ENCODE assay signal across 20 mouse cellular contexts in the genomic region with DNA sequence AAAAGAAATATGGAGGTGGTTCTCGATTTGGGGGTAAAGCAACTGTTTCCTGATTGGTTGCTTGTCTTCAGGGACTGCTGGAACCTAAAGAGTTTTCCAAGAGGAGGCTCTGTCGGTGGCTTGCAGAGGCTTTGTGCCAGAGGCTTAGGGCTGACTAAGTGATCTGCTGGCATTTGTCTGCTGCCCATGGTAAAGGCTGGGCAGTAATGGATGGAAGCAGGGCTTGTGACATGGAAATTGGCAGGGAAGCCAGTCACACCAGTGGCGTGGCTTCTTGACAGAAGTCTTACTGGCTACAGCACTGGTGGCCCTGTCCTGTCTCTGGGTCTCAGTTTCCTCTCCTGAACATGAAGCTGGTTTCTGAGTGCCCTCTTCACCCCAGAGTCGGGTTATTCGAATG.
"Had no signal": no experiment of that assay in that cellular context is flagged by ENCODE, and none has a peak within 500 bp of the region (broad histone marks: within the 10 kb centered on the region; RNA-seq: fewer than 3 reads in every experiment).

No protein-coding gene starts in this region.

- H3K9ac ChIP-seq: lung, embryonic 14.5 days; midbrain, embryonic 12.5 days; neural tube, embryonic 13.5 days; neural tube, embryonic 15.5 days; stomach, embryonic 15.5 days had no signal

- H3K27ac ChIP-seq: midbrain, embryonic 10.5 days; midbrain, embryonic 12.5 days; neural tube, embryonic 13.5 days; neural tube, embryonic 15.5 days had no signal

- H3K4me2 ChIP-seq: lung, embryonic 14.5 days; midbrain, embryonic 12.5 days; neural tube, embryonic 13.5 days; neural tube, embryonic 15.5 days; stomach, embryonic 15.5 days had no signal

- H3K9me3 ChIP-seq: midbrain, embryonic 10.5 days; midbrain, embryonic 12.5 days; neural tube, embryonic 13.5 days; neural tube, embryonic 15.5 days; stomach, embryonic 15.5 days had no signal

- H3K27me3 ChIP-seq: neural tube, embryonic 13.5 days; neural tube, embryonic 15.5 days; stomach, embryonic 15.5 days had no signal

- ATAC-seq: midbrain, embryonic 16.5 days had no signal

- H3K4me3 ChIP-seq: midbrain, embryonic 10.5 days; midbrain, embryonic 12.5 days; myocyte; neural tube, embryonic 13.5 days; neural tube, embryonic 15.5 days; stomach, embryonic 15.5 days had no signal

- DNase-seq: lung, adult 18-20 months; lung, embryonic 14.5 days; lung, postnatal 10 days; lung, postnatal 4 days; midbrain, embryonic 14.5 days; retina, postnatal 1 day; right cerebral cortex, adult 18-20 months; right cerebral cortex, postnatal 25 days; right cerebral cortex, postnatal 4 days; spleen, adult 18-20 months; thymus, adult 2 months; thymus, postnatal 25 days; thymus, postnatal 4 days had no signal

- H3K36me3 ChIP-seq: midbrain, embryonic 10.5 days; midbrain, embryonic 12.5 days; neural tube, embryonic 13.5 days; neural tube, embryonic 15.5 days; stomach, embryonic 15.5 days had no signal
